Mouse (Mus musculus) right cerebral cortex, adult 18-20 months (tissue): ENCODE results near the gene Olfr1338.
"Not testable (repeated sequence)": the region's sequence is repeated elsewhere in the genome, so short reads cannot be mapped to it uniquely, and the experiment has no call there.

ENCODE experiments used
- DNase-seq: peaks from one replicate; pipeline ENCODE4 v3.0.0; 2022; ENCODE audit warnings: mixed read lengths

Olfr1338 gene

DNA sequence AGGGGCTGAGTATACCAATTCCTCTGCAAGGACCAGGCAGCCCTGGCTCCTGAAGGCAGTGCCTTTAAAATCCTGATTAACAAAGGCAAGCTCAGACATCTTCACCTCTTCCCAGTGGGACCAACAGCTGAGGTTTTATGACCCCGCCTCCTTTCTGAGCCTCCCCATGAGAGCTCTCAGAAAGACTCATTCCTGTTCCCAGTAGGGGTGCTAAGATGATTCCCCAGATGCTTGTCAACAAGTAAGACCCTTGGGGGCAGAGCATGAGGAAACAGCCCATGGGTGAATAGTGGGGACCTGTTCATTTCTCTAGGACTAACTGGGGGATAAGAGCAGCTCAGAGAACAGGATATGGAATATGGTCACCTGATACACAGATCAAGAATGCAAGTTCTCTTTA is at the start of gene Olfr1338:
TSS of gene Olfr1338 (minus strand) at position 101 of the 400 bp plus-strand sequence.
- no peak for DNase-seq

DNA sequence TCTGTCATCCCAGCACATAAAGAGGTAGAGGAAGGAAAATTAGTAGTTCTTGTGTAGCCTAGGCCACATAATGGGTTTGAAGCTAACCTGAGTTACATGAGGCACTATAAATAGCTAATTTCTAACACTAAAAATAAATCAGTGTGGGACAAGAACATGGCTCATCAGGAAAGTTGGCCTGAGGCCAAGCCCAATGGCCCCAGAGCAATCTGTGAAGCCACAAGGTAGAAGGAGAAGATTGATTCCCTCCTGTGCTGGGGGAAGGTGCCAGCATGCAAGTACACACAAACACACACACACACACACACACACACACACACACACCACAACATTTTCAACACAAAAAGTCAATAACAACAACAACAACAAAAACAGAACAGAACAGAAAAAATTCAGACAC is 34.3 kb upstream of the Olfr1338 start:
- DNase-seq = not testable (repeated sequence)

DNA sequence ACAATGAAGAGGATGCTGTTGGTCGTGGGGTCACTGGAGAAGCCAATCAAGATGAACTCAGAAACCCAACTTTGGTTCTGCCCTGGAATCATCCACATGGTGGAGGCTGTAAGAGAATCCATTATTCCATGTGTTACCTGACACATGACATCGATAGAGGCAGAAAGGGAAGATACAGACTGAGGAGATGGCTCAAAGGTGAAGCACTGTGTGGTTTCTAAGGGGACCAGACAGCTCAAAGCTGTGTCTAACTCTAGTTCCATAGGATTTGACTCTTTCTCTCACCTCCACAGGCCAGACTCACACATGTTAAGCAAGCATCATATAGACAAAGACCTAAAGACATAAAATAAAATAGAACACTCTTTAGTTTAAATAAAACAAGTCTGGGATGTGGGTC is 23.9 kb upstream of the Olfr1338 start, which contains the start of gene Olfr1337:
TSS of gene Olfr1337 (minus strand) at position 101 of the 400 bp plus-strand sequence.
- DNase-seq = no peak

DNA sequence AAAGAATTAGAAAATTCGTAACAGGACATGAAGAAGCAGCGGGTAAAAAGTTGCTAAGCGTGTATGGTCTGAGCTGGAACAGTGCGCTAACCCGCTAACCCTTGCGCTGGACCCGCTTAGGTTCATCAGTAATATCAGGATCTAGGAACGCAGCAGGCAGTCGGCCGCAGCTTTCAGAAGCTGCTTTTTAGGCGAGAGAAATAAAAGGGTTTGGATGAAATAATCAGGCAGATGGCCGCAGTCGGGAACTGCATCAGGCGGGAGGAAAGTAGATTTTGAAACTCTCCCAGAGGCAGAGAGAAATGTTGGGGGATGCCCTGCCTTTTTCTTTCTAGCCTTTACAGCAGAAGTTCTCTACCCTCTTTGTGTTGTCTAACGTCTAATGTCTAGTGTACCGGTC is 16.7 kb downstream of the Olfr1338 start:
- DNase-seq = no peak

DNA sequence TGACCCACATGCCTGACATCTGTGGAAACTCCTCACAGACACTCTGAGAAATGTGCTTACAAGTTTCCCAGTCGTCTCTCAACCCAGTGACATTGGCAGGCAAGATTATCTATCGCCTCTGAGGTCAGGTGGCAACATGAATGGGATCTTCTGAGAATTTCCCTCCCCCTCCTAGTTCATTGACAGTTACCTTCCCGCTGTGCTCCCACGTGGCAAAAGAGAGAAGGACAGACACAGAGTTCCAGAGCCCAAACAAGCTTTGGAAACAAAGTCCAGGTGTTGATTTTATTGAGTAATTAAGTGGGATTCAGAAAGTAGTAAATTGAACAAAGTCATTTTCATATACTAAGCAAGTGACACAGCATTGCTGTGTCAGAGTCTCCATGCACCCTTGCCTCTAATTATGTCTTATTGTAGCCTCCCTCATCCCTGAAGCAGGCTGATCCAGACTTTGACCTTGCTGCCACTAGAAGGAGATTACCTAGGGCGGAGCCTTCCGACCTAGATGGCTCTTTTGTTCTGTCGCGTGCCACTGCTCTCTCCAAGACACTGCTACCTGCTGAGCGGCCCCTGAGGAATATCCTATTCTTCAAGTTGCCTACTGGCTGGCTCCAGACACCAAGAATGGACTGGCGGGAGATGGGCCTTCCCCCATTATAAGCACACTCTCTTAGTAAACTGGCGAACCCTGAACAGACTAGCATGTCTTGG is 17.4 kb downstream of the Olfr1338 start:
- DNase-seq = no peak

- DNase-seq = no peak
These were observed 19.0 kb downstream of the Olfr1338 start for GRCm38 (mm10) chr4:118739574-118739973.

- no peak for DNase-seq
These were observed 26.7 kb downstream of the Olfr1338 start, which contains the start of gene Olfr1339 for GRCm38 (mm10) chr4:118731875-118732274. Gene Olfr1339 (plus strand): TSS chr4:118732175.

GRCm38 (mm10) chr4:118721742-118722483 is 36.6 kb downstream of the Olfr1338 start:
- peak; percentile 5 for DNase-seq

DNA sequence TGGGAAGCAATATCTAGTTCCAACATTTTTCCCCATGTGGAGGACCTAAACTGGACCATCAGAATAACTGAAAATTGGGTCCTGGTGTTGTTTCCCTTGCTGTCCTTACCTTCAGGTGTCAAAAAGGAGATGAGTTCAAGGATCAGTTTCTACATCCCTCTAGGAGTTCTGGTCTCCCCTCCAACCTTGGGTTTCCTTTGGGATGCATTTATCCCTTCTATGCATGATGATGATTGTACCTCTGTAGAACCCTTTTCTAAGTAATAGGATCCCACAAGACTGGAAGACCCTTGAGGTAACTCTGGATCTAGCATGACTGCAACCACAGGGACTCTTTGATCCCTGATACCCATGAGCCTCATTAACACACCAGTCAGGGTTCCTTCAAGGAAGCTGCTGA is 38.7 kb downstream of the Olfr1338 start, which contains the start of gene Olfr1340:
TSS of gene Olfr1340 (plus strand) at position 301 of the 400 bp plus-strand sequence.
- DNase-seq = no peak

GRCm38 (mm10) chr4:118711656-118712055 is 46.9 kb downstream of the Olfr1338 start:
- DNase-seq = no peak

DNA sequence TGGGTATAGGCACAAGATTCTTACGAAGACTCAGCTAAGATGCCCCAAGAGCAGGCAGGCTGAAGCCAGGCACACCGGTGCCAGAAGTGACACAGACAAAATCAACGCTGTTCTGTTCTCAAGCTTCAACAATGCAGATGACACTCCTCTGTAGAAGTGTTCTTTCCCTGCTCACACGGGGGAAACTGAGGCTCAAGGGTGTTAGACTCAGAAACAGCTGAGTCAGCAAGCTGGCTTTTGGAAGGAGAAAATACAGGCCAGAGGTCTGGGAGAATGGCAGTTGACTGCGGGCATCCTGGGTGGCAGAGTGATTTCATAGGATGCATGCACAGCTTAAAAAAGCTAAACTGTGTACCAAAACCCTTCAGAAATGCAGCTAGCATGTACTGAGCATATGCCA is 50.5 kb downstream of the Olfr1338 start:
- DNase-seq = no peak

DNA sequence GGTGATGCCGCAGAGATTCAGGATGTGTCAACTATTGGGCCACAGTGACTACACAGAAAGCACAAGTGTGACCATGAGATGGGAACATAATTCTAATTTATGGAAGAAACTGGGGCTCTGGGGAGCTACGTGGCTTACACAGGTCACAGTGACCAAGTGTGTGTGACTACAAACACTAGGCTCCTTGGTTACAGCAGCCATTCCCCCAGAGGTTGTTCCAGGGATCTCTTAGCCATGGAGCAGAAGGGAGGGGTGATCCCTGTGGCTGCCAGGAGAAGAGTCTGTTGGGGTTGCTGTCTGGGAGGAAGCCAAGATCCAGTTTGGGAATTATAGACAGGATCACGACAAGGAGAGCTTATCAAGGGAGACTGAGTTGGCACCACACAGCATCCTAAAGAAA is 55.3 kb downstream of the Olfr1338 start, which contains the start of gene Olfr1341:
TSS of gene Olfr1341 (plus strand) at position 301 of the 400 bp plus-strand sequence.
- no peak for DNase-seq
